Mouse (Mus musculus): ENCODE measurements around the gene BC030870. TPM values are rescaled to one million over a fixed set of nuclear protein-coding genes. Genes with fewer than 3 reads are reported as not detected.

The BC030870 gene
- polyA plus RNA-seq, 1 experiment from 2014 or later: 0.14 TPM

DNA sequence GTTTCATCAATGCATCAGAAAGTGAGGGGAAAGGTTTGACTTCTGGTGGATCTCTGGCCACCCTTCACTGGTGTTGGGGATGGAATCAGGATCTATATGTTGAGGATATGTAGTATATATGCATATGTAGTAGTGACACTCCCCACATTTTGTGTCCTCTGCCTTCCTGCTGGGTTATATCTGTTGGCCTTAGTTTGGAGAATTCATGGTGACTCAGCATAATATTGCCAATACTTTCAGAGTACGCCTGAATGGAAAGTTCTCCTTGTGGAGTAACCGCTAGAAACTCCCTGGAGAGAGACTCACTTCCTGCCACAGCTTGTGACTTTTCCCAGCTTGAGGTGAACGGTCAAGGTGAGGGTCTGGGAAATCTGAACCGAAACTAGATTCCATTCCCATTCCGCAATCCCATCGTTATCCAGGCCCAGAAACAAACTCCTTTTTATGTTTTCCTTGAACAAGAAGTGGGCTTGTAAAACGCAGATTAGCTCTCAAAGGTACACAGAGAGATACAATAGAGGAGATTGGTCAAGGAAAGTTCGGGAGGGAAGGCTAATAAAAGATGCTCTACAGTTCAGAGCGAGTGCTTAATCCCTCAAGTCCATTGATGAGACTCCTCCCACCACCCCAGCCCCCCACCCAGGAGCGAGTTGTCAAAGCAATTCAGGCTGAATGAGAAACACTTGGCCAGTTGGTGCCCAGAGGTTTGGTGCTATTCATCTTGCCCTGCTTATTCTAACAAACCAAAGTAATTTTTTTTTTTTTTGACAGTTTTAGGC is 61.5 kb downstream of the BC030870 start:
- Histone ChIP-seq H3K4me2 (peak overlapping the region; percentile 6; the same call in 1 of the 2 replicates), H3K27ac (no peak overlapping the region), H3K36me3 (replicated peaks) (no peaks in the 10 kb centered on the region), H3K9me3 (no peaks in the 10 kb centered on the region), H3K4me1 (peaks cover 4% of the 10 kb centered on the region; the same call in 1 of the 2 replicates), H3K9ac (no peak overlapping the region), H3K4me3 (no peak overlapping the region), H3K27me3 (replicated peaks) (no peaks in the 10 kb centered on the region)
- peak; percentile 56; the same call in 1 of the 2 replicates for ATAC-seq (replicated peaks)
- 18% methylated on average over 10 of the region's 10 CpGs for WGBS

GRCm38 (mm10) chr8:65067031-65067430 is 62.3 kb downstream of the BC030870 start:
- WGBS: 96% methylated on average over 4 of the region's 4 CpGs
- ATAC-seq (replicated peaks): no peak
- Histone ChIP-seq H3K4me1 (peaks cover 4% of the 10 kb centered on the region; the same call in 1 of the 2 replicates), H3K4me3 (no peak overlapping the region), H3K27me3 (replicated peaks) (no peaks in the 10 kb centered on the region), H3K4me2 (no peak overlapping the region), H3K9me3 (no peaks in the 10 kb centered on the region), H3K27ac (no peak overlapping the region), H3K36me3 (replicated peaks) (no peaks in the 10 kb centered on the region), H3K9ac (no peak overlapping the region)

- H3K36me3 ChIP-seq (replicated peaks): no peaks in the 10 kb centered on the region
- ATAC-seq (replicated peaks): no peak
- H3K9me3 ChIP-seq: no peaks in the 10 kb centered on the region
- no peak overlapping the region for H3K27ac ChIP-seq
- WGBS: 94% methylated on average over 3 of the region's 3 CpGs
- H3K4me2 ChIP-seq: no peak overlapping the region
- no peak overlapping the region for H3K4me3 ChIP-seq
- no peaks in the 10 kb centered on the region for H3K27me3 ChIP-seq (replicated peaks)
- H3K9ac ChIP-seq: no peak overlapping the region
- peaks cover 4% of the 10 kb centered on the region; the same call in 1 of the 2 replicates for H3K4me1 ChIP-seq
These were observed 63.7 kb downstream of the BC030870 start for GRCm38 (mm10) chr8:65065622-65066021.

GRCm38 (mm10) chr8:65064071-65064470 is 65.3 kb downstream of the BC030870 start:
- no peak overlapping the region for H3K4me2 ChIP-seq

GRCm38 (mm10) chr8:65062195-65062594 is 67.2 kb downstream of the BC030870 start:
- 62% methylated on average over 4 of the region's 4 CpGs for WGBS
- Histone ChIP-seq H3K4me3 (no peak overlapping the region), H3K4me2 (no peak overlapping the region), H3K9ac (no peak overlapping the region), H3K27ac (no peak overlapping the region), H3K9me3 (no peaks in the 10 kb centered on the region), H3K4me1 (no peaks in the 10 kb centered on the region), H3K36me3 (replicated peaks) (no peaks in the 10 kb centered on the region), H3K27me3 (replicated peaks) (no peaks in the 10 kb centered on the region)
- ATAC-seq (replicated peaks): no peak

More at GRCm38 (mm10) chr8:65064071-65064470, 65.3 kb downstream of the BC030870 start:
- Histone ChIP-seq H3K27me3 (replicated peaks) (no peaks in the 10 kb centered on the region), H3K4me3 (no peak overlapping the region), H3K4me1 (peaks cover 4% of the 10 kb centered on the region; the same call in 1 of the 2 replicates), H3K27ac (no peak overlapping the region), H3K9ac (no peak overlapping the region), H3K9me3 (no peaks in the 10 kb centered on the region), H3K36me3 (replicated peaks) (no peaks in the 10 kb centered on the region)
- 65% methylated on average over 2 of the region's 2 CpGs for WGBS
- no peak for ATAC-seq (replicated peaks)

DNA sequence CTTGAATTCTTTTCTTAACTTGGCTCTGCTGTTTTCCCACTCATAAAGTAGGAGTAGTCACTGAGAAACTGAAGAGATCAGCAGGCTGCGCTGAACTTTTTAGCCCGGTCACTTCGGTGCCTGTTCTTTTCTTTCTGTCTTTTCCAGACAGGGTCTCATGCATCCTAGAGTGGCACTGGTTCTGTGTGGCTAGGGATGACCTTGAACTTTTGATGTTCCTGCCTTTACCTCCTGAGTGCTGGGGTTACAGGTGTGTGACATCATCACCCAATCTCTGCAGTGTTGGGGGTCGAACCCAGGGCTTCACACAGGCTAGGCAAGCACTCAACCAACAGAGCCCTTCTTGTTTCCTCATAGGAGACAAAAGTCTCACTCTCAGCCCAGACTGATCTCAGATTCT is 72.6 kb downstream of the BC030870 start:
- H3K4me1 ChIP-seq: no peaks in the 10 kb centered on the region
- no peak overlapping the region for H3K4me2 ChIP-seq
- no peaks in the 10 kb centered on the region for H3K27me3 ChIP-seq (replicated peaks)
- no peak overlapping the region for H3K27ac ChIP-seq
- ATAC-seq (replicated peaks): no peak
- no peaks in the 10 kb centered on the region for H3K9me3 ChIP-seq
- H3K36me3 ChIP-seq (replicated peaks): no peaks in the 10 kb centered on the region
- 90% methylated on average over 4 of the region's 4 CpGs for WGBS
- no peak overlapping the region for H3K4me3 ChIP-seq
- H3K9ac ChIP-seq: no peak overlapping the region

DNA sequence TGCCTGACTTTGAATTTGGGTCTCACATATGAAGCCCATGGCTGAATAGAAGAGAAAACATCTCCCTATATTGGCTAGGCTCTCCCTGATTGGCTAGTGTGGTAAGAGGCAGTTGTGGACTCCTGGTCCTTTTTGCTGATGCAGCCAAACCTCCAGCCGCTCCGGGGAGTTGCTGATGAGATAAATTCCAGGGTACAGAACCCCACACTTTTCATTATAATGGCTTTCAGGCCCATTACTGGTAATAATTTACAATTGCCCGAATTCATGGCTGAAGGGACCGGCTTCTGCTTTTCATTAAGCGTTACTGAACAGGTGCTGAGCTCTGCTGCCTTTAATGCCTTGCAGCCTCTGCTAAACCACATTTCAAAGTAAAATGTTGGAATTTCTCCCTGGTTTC is 75.4 kb downstream of the BC030870 start:
- Histone ChIP-seq H3K9me3 (no peaks in the 10 kb centered on the region), H3K4me2 (no peak overlapping the region), H3K9ac (no peak overlapping the region), H3K4me3 (no peak overlapping the region), H3K27ac (no peak overlapping the region), H3K27me3 (replicated peaks) (no peaks in the 10 kb centered on the region), H3K4me1 (no peaks in the 10 kb centered on the region), H3K36me3 (replicated peaks) (no peaks in the 10 kb centered on the region)
- WGBS: 69% methylated on average over 5 of the region's 5 CpGs
- no peak for ATAC-seq (replicated peaks)

- ATAC-seq (replicated peaks): no peak
- H3K4me1 ChIP-seq: no peaks in the 10 kb centered on the region
- H3K36me3 ChIP-seq (replicated peaks): no peaks in the 10 kb centered on the region
- H3K4me3 ChIP-seq: no peak overlapping the region
- no peaks in the 10 kb centered on the region for H3K9me3 ChIP-seq
- no peak overlapping the region for H3K4me2 ChIP-seq
- H3K9ac ChIP-seq: no peak overlapping the region
- 96% methylated on average over 3 of the region's 3 CpGs for WGBS
- H3K27ac ChIP-seq: no peak overlapping the region
- H3K27me3 ChIP-seq (replicated peaks): no peaks in the 10 kb centered on the region
These were observed 75.8 kb downstream of the BC030870 start for GRCm38 (mm10) chr8:65053554-65053953.

GRCm38 (mm10) chr8:65047801-65048200 is 81.6 kb downstream of the BC030870 start:
- no peak for ATAC-seq (replicated peaks)

DNA sequence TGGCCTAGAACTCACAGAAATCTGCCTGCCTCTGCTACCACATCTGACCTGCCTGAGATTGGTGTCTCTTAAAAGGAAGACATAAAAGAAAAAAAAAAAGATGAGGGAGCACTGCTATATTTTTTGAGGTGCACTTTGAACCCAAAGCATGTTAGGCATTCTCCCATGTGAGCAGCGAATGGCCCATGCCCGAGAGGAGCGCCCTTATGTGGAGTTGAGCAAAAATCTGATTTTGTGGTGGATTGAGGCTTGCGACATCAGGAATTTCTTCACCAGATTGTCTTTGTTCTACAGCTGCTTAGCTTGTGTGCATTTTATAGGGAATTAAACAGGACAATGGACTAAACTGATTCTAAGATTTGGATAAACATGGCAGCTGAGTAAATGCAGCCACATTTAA is 82.2 kb downstream of the BC030870 start:
- ATAC-seq (replicated peaks): no peak
- Histone ChIP-seq H3K36me3 (replicated peaks) (no peaks in the 10 kb centered on the region), H3K4me3 (no peak overlapping the region), H3K4me2 (no peak overlapping the region), H3K27ac (no peak overlapping the region), H3K9ac (no peak overlapping the region), H3K9me3 (no peaks in the 10 kb centered on the region), H3K4me1 (no peaks in the 10 kb centered on the region), H3K27me3 (replicated peaks) (no peaks in the 10 kb centered on the region)
- 92% methylated on average over 4 of the region's 4 CpGs for WGBS

More at GRCm38 (mm10) chr8:65047801-65048200, 81.6 kb downstream of the BC030870 start:
- H3K36me3 ChIP-seq (replicated peaks): no peaks in the 10 kb centered on the region
- H3K9ac ChIP-seq: no peak overlapping the region
- no peaks in the 10 kb centered on the region for H3K4me1 ChIP-seq
- H3K4me2 ChIP-seq: no peak overlapping the region
- H3K27me3 ChIP-seq (replicated peaks): no peaks in the 10 kb centered on the region
- H3K4me3 ChIP-seq: no peak overlapping the region
- 82% methylated on average over 4 of the region's 4 CpGs for WGBS
- no peaks in the 10 kb centered on the region for H3K9me3 ChIP-seq
- no peak overlapping the region for H3K27ac ChIP-seq

GRCm38 (mm10) chr8:65046565-65046964 is 82.8 kb downstream of the BC030870 start:
- ATAC-seq (replicated peaks): no peak
- Histone ChIP-seq H3K36me3 (replicated peaks) (no peaks in the 10 kb centered on the region), H3K9ac (no peak overlapping the region), H3K9me3 (no peaks in the 10 kb centered on the region), H3K4me2 (no peak overlapping the region), H3K27ac (no peak overlapping the region), H3K4me1 (no peaks in the 10 kb centered on the region), H3K4me3 (no peak overlapping the region), H3K27me3 (replicated peaks) (no peaks in the 10 kb centered on the region)
- 36% methylated on average over 5 of the region's 5 CpGs for WGBS

DNA sequence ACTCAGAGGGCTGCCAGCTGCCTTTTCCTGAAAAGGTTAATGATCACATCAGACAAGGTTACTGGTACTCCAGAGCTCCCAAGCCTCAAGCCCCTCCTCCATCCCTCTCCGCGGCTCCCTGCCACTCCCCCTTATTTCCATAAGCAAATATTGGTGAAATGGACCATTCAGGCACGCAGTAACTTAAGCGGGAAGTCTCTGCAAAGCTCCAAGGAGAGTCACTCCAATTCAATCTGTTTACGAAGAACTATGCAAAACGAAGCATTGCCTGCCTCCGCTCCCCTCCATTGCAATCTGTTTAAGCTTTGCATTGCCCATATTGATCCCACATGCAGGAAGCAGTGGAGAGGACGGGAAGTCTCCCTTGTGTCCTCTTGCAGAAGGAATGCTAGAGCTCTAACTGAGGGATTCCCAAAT is 92.2 kb downstream of the BC030870 start, which contains the start of gene Apela:
TSS of gene Apela (minus strand) at position 220 of the 417 bp plus-strand sequence.
- peak; percentile 83 for ATAC-seq (replicated peaks)
- Histone ChIP-seq H3K36me3 (replicated peaks) (no peaks in the 10 kb centered on the region), H3K27ac (no peak within 1 kb of the TSS), H3K4me3 (peak within 1 kb of the TSS; percentile 37), H3K27me3 (replicated peaks) (no peaks in the 10 kb centered on the region), H3K4me2 (peak within 1 kb of the TSS; percentile 71), H3K9me3 (no peaks in the 10 kb centered on the region), H3K4me1 (peaks cover 12% of the 10 kb centered on the region), H3K9ac (peak within 1 kb of the TSS; percentile 33; the same call in 1 of the 2 replicates)
- WGBS: under 1% methylated on average over 8 of the region's 8 CpGs
